Mouse (Mus musculus) ES-Bruce4 (cell line): Measurements from ENCODE around the gene Gm2174.

Source experiments
- CTCF ChIP-seq: IDR thresholded peaks from one replicate; pipeline ENCODE4 v1.8.1; 2011; ENCODE audit warnings: low read depth, low read length
- POLR2A ChIP-seq: IDR thresholded peaks from one replicate; pipeline ENCODE4 v1.8.1; 2011; ENCODE audit warnings: low read length; ENCODE audit not compliant: insufficient read depth

DNA sequence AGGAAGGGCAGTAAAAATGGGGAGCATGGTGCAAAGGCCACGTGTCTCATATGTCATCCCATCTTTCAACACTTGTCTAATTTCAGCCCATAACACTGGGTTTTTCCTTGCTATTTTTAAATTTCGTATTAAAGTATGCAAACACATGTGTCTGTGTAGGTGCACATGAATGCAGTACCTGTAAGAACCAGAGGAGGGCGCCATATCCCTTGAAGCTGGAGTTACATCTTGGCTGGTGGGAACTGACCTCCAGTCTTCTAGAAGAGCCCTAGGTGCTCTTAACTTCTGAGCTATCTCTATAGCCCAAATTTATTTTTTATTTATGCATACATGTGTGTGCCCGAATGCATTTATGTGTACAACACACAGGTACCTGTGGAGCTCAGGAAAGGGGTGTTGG is 30.2 kb upstream of the Gm2174 start:
- TF ChIP-seq CTCF (no peak), POLR2A (no peak)
